Mouse (Mus musculus): Measurements from ENCODE around the gene Cx3cl1.

Gene Cx3cl1

GRCm38 (mm10) chr8:94771941-94772670, at the start of gene Cx3cl1:
TSS of gene Cx3cl1 (plus strand) at chr8:94772009.
- peak; percentile 76 for DNase-seq (ENCODE audit: low spot score)

- no peak for DNase-seq (ENCODE audit: low spot score)
Measured at GRCm38 (mm10) chr8:94725998-94726397, 45.8 kb upstream of the Cx3cl1 start.

DNA sequence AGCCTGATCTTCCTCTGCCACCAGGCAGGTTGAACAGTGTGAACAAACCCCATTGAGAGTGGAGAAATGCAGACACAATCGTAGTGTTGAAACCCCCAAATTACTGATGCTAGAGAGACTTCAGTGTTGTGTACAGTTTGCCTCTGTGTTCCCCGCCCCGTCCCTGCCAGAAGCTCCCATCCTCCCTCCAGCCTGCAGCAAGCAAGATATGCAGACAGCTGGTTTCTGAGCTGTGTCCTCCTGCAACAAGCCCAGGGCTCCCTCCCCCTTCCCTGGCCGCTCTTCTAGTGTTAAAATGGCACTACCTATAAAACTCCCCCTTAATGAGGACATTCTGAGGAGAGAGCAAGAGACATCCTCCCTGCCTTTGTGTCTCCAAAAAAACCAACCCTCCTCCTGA, 42.5 kb upstream of the Cx3cl1 start:
- DNase-seq (ENCODE audit: low spot score), result no peak

DNA sequence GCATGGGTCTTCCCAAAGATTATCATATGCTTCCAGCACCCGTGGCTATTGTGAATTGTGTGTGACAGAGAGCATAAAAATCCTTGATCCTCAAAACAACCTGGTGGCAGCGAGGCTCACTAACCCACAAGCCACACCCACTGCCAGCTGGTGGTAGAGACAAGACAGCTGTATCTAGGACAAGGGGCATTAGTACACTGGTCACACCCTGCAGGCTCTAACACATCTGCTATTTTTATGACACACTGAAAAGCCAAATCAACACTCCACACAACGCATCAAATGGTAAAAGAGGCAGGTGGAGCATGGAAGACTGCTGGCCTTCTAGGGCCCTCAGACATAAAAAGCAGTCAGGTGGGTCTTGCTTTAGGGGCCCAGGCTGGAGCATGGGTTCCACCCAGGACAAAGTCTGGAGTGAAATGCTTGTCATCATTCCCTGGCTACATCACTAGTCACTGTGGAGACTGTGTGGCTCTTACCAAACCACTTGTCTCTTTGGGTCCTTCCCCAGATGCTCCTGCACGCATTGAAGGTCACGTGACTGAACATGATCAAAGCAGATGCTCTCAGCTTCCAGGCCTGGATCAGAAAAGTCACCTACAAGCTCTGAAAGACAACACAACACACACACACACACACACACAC, 37.9 kb upstream of the Cx3cl1 start:
- DNase-seq (ENCODE audit: low spot score), result peak; percentile 23

DNA sequence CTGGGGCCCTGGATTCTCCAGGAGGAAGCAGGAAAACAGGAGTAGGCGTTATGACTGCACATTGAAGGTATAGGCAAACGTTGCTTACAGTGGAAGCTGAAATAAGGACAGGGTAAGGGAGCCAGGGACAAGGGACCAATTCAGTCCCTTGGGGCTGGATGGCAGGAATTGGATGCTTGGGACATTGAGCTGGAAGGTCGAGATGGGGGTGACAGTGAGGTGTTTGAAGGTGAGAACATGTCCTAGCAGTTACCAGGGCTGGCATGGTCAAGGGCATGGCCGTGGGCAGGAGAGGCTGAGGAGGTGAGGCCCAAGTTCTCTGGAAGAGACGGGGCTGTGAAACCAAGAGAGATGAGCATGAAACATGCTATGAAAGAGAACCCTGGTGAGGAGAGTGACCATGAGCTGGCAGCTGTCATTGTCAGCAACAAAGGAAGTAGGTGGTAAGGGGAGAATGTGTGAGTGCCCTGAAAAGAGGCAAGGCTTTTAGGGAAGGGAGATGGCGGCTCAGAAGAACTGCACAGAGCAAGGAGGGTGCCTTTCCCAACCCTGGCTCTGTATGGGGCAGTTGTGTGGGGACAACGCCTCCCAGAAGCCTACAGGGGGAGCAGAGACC, 37.0 kb upstream of the Cx3cl1 start:
- no peak for DNase-seq (ENCODE audit: low spot score)

- no peak for DNase-seq (ENCODE audit: low spot score)
Measured at GRCm38 (mm10) chr8:94735426-94736094, 36.2 kb upstream of the Cx3cl1 start.

- no peak for DNase-seq (ENCODE audit: low spot score)
Measured at GRCm38 (mm10) chr8:94739829-94740228, 32.0 kb upstream of the Cx3cl1 start.

DNA sequence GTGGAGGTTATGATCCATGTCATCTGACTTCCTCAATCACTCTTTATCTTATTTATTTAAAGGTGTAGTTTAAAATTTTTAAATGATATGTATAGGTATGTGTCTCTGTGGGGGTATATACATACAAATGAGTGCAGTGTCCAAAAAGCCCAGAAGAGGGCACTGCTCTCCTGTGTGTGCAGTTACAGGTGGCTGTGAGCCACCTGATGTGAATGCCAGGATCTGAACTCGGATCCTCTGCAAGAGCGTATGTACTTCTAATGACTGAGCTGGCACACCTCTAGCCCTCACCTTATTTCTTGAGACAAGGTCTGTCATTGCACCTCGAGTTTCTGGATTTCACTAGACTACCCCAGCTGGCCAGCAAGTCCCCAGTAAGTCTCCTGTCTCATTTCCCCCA, 31.2 kb upstream of the Cx3cl1 start:
- DNase-seq (ENCODE audit: low spot score), result no peak

GRCm38 (mm10) chr8:94741726-94742125, 30.1 kb upstream of the Cx3cl1 start:
- DNase-seq (ENCODE audit: low spot score), result no peak

DNA sequence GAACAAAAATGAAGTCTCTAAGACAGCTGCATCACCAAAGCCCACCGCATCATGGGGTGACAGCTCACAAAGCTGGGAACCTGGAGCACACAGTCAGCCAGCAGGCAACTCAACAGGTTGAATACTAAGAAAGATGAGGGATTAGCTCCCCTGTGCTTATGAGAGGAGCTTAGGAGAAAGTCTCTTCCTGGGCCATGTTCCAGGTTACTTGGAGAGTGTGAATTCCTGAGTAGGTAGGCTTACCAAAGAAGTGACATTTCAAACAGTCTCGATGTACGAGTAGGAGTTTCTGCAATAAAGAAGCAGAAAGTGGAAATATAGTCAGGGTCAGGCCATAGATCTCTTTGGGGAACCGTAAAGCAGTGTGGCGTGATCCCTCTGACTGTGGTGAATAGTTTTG, 27.3 kb upstream of the Cx3cl1 start:
- no peak for DNase-seq (ENCODE audit: low spot score)

- DNase-seq (ENCODE audit: low spot score), result no peak
Measured at GRCm38 (mm10) chr8:94744972-94745371, 26.8 kb upstream of the Cx3cl1 start.

DNA sequence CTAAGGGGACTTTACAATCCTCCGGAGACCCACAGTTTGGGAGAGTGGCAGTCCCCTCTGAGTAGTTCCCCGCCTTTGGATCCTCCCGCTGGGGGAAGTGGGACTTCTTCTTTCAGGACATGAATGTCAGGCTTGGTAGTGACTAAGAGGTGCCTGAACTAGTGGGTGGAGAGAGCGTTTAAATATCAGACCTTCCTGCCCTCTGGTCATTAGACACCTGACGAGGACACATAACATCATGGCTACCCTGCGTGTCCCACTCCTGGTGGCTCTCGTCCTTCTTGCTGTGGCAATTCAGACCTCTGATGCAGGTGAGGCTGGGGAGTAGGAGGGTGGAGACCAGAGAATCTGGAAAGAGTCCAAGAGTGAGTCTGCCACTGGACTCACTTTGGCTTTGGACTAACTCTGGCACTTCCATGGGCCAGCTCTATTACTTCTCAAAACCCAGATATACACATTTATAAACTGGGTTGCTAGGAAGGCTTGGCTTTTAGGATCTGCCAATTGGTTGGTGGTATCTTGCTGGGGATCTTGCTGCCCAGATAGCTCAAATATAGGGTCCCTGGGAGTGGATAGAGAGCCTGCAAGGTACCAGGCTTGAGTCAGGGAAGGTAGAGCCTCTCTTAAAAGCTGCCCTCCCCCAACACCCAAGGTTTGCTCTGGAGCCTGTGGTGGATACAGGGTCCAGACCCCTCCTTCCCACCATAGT, 26.2 kb upstream of the Cx3cl1 start, which contains the start of gene Ccl22:
Gene Ccl22 (plus strand): TSS at position 115 of the 709 bp plus-strand sequence.
- DNase-seq (ENCODE audit: low spot score), result no peak

DNA sequence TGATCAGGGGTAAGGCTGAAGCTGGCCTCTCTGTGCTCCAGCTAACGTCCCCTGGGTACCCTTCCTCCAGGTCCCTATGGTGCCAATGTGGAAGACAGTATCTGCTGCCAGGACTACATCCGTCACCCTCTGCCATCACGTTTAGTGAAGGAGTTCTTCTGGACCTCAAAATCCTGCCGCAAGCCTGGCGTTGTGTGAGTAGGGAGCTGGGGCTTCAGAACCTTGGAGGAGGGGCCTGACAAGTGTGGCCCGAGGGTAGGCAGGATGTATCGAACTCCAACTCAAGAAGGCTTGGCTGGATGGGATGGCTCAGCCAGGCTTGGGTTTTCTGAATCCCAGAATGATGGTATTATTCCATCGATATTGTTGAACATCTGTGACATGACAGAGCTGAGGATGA, 25.0 kb upstream of the Cx3cl1 start:
- no peak for DNase-seq (ENCODE audit: low spot score)

DNA sequence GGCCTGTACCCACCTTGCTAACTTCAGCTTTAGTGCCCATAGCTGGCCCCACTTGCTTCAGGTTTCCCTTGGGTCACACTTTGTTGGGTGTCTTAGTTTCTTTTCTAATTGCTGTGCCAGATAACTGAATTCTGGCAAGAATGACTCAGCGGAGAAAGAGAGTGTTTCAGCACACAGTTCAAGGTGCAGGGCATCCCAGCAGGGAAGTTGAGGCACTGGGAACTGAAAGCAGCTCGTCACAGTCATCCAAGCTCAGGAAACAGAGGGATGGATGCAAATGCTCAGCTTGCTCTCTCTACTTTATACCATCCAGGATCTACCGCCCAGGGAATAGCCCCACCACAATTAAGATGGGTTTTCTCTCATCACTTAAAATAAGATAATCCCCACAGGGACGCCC, 23.4 kb upstream of the Cx3cl1 start:
- no peak for DNase-seq (ENCODE audit: low spot score)

DNA sequence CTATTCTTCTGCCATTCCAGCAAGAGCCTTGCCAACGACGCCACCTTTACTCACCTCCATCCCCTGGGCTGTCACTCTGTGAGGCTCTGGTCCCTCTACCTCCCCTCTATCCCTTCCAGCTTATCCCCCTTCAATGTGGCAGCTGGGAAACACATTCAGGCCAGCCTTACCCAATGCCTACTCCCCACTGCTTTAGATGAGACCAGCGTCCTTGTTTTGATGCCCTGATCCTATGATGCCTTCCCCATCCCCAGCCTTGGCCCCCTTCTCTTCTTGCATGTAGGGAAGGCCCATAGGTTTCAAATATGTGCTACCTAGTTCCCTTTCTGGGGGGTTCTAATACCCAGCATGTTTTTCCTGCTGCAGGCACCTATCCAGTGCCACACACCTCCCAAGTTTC, 21.9 kb upstream of the Cx3cl1 start:
- no peak for DNase-seq (ENCODE audit: low spot score)

- no peak for DNase-seq (ENCODE audit: low spot score)
Measured at GRCm38 (mm10) chr8:94751023-94751849, 20.6 kb upstream of the Cx3cl1 start.

- no peak for DNase-seq (ENCODE audit: low spot score)
Measured at GRCm38 (mm10) chr8:94754006-94754405, 17.8 kb upstream of the Cx3cl1 start.

- peak; percentile 79 for DNase-seq (ENCODE audit: low spot score)
Measured at GRCm38 (mm10) chr8:94754486-94754885, 17.3 kb upstream of the Cx3cl1 start.

- no peak for DNase-seq (ENCODE audit: low spot score)
Measured at GRCm38 (mm10) chr8:94767035-94767434, 4.8 kb upstream of the Cx3cl1 start.

DNA sequence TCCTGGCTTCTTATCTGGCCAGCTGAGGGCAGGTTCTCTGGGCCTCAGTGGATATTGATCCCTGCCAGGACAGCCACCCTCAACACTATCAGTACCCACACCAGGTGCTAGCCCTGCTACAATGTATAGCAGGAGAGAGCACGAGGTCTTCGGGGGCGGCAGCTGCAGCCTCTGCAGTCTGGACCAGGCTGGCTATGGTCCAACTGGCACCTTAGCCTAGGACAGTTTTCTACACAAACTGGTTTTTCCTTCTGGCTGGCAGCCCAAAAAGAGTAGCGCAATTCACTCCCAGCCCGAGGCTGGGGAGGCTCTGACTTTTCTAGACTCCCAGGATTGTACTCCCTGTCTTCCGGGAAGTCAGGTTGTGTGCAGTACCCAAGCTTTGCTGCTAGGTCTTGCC, 864 bp upstream of the Cx3cl1 start:
- DNase-seq (ENCODE audit: low spot score), result no peak

DNA sequence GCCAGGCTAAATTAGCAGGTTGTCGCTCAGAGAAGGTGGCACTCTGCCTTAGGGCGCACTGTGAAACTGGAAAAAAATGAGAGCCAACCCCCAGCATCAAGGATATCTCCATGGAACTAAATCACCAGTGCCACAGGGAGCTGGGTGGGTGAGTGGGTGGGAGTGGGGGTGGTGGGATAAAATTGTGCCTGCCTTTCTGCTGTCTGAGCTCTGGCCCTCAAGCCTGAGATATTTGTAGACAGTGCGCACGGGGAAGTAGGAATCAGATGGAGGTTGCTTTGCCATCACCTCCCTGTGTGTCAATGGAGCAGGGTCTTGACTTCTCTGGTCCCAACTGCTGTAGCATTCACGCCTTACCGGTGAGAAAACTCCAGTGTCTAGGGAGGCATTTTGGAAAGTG, 1.2 kb downstream of the Cx3cl1 start:
- DNase-seq (ENCODE audit: low spot score), result no peak

All from retina, embryonic 14.5 days (tissue).